Mouse (Mus musculus) kidney, embryonic 16.5 days (tissue): ENCODE results near the gene Pkib. TPM values are rescaled to one million over a fixed set of nuclear protein-coding genes. Genes with fewer than 3 reads are reported as not detected.

Source experiments
- ATAC-seq: fragments of 200-750 bp; cut with Nextera tagmentation; 2 replicates; pipeline ENCODE4 v1.8.0; 2017; ENCODE audit warnings: moderate TSS enrichment; ENCODE audit not compliant: low FRiP score, low TSS enrichment
- H3K27ac ChIP-seq: fragments of 300-500 bp; sonication (generic); 2 replicates; pipeline ENCODE4 v1.5.1; 2014; ENCODE audit warnings: low read length
- H3K27me3 ChIP-seq: fragments of 300-500 bp; sonication (generic); 2 replicates; pipeline ENCODE4 v1.6.1; 2014; ENCODE audit warnings: low read length, control low read depth, mixed read lengths; ENCODE audit not compliant: insufficient read depth
- H3K36me3 ChIP-seq: fragments of 300-500 bp; sonication (generic); 2 replicates; pipeline ENCODE4 v1.6.1; 2014; ENCODE audit warnings: low read length, control low read depth, mixed read lengths; ENCODE audit not compliant: insufficient read depth
- H3K4me1 ChIP-seq: fragments of 300-500 bp; sonication (generic); 2 replicates; pipeline ENCODE4 v1.6.1; 2014; ENCODE audit warnings: low read length, control low read depth, mixed read lengths; ENCODE audit not compliant: insufficient read depth
- H3K4me2 ChIP-seq: fragments of 300-500 bp; sonication (generic); replicated peaks from 2 replicates; pipeline ENCODE4 v1.6.1; 2014; ENCODE audit warnings: low read depth, low read length
- H3K4me3 ChIP-seq: fragments of 300-500 bp; sonication (generic); 2 replicates; pipeline ENCODE4 v1.5.1; 2014; ENCODE audit warnings: mild to moderate bottlenecking, low read length
- H3K9ac ChIP-seq: fragments of 300-500 bp; sonication (generic); replicated peaks from 2 replicates; pipeline ENCODE4 v1.6.1; 2014; ENCODE audit warnings: low read length
- H3K9me3 ChIP-seq: fragments of 300-500 bp; sonication (generic); 2 replicates; pipeline ENCODE4 v1.6.1; 2016; ENCODE audit warnings: low read length, control low read depth
- WGBS: fragments of 180-500 bp; shearing (Covaris S2); extraction: QIAGEN DNeasy Blood & Tissue Kit; methylation state at CpG from one replicate; pipeline ENCODE4 v1.1.7; 2014; 5-methylcytosine and 5-hydroxymethylcytosine counted together
- polyA plus RNA-seq: library from polyadenylated mRNA; unstranded; fragments of >200 nt; fragmentation: Nextera tagmentation; extraction: Ambion mirVana; gene quantifications from 2 replicates; pipeline ENCODE4 v1.2.1, GENCODE M21; 2015

Pkib gene
- polyA plus RNA-seq, 1 experiment from 2014 or later: 4.1 TPM

GRCm38 (mm10) chr10:57753343-57753742 is 121.6 kb downstream of the Pkib start:
- Histone ChIP-seq H3K4me2 (no peak overlapping the region), H3K36me3 (no peaks in the 10 kb centered on the region)
- ATAC-seq: no peak

DNA sequence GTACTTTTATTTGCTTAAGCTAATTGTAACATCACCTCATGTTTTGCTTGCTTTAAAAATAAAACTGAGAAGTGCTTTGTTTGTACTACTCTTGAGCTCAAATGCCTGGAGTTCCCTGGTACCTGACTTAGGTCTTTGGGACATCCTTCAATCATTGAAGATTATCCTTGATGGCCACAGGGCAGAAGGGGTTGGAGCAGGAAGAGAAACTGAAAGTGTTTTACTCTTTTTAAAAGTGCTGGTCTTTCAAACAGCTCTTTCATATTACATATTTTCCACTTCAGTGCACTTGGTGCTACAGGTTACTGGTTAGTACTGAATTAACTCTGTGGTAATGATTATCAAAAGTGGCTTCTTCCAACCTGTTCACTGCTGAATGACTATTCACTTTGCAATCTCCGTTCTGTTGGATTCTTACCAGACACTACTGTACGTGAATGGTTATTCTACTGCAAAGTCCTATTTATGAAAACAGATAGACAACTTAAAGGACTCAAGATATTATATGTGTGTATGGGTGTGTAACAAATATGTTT is 123.5 kb downstream of the Pkib start:
- ATAC-seq: peak; percentile 49; the same call in 1 of the 2 replicates
- no peak overlapping the region for H3K4me3 ChIP-seq
- H3K9me3 ChIP-seq: no peaks in the 10 kb centered on the region
- no peak overlapping the region for H3K9ac ChIP-seq
- no peaks in the 10 kb centered on the region for H3K27me3 ChIP-seq
- no peak overlapping the region for H3K4me2 ChIP-seq
- H3K27ac ChIP-seq: 0 out of 2 replicates have a peak overlapping the region, but pooled peaks have one; percentile 43
- no peaks in the 10 kb centered on the region for H3K36me3 ChIP-seq
- H3K4me1 ChIP-seq: no peaks in the 10 kb centered on the region
- WGBS: 71% methylated on average over 2 of the region's 2 CpGs

More at GRCm38 (mm10) chr10:57753343-57753742, 121.6 kb downstream of the Pkib start:
- 96% methylated on average over 1 of the region's 1 CpGs for WGBS
- Histone ChIP-seq H3K4me3 (no peak overlapping the region), H3K4me1 (no peaks in the 10 kb centered on the region), H3K9ac (no peak overlapping the region), H3K9me3 (no peaks in the 10 kb centered on the region), H3K27ac (no peak overlapping the region), H3K27me3 (no peaks in the 10 kb centered on the region)

DNA sequence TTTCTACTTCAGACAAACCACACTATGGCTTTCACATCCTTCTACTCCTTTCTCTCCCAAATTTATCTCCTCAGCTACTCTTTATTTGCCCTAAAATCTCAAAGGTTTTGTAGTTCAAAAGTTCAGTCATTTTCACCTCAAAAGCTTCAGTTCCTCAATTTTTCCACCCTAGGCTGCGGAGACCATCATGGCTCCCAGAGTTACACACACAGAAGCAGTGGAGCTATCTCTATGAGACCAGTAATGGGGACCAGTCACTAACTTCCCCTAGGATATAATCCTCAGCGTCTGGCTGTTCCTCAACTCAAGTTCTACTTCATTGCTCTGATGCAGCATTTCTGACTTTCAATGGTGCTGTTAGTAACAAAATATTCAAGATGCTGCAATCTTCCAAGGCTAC is 127.2 kb downstream of the Pkib start:
- H3K4me3 ChIP-seq: no peak overlapping the region
- 90% methylated on average over 2 of the region's 2 CpGs for WGBS
- H3K4me2 ChIP-seq: no peak overlapping the region
- ATAC-seq: no peak
- H3K27ac ChIP-seq: no peak overlapping the region
- H3K27me3 ChIP-seq: no peaks in the 10 kb centered on the region
- no peaks in the 10 kb centered on the region for H3K4me1 ChIP-seq
- no peaks in the 10 kb centered on the region for H3K9me3 ChIP-seq
- no peak overlapping the region for H3K9ac ChIP-seq
- H3K36me3 ChIP-seq: no peaks in the 10 kb centered on the region

DNA sequence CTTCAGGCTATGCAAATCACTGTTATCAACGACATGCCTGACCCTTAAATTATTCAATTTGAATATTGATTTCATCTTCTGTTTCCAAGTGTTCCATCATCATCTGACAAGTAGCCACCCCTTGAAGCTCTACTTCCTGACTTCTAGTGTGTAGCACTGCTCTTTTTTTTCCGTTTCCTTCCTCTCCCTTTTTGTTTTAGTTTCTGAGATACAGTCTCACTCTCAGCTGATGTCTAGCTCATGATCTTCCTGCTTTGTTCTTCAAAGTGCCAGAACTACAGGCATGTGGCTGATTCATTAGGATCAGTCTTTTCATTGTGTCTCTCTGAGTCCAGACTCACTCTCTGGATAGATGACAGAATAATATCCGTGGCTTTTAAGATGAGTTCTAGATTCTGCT is 128.9 kb downstream of the Pkib start:
- ATAC-seq: no peak
- no peak overlapping the region for H3K27ac ChIP-seq
- no peaks in the 10 kb centered on the region for H3K9me3 ChIP-seq
- H3K4me3 ChIP-seq: no peak overlapping the region
- no peaks in the 10 kb centered on the region for H3K4me1 ChIP-seq
- H3K27me3 ChIP-seq: no peaks in the 10 kb centered on the region
- no peak overlapping the region for H3K4me2 ChIP-seq
- H3K36me3 ChIP-seq: no peaks in the 10 kb centered on the region
- no peak overlapping the region for H3K9ac ChIP-seq
- 70% methylated on average over 3 of the region's 3 CpGs for WGBS

GRCm38 (mm10) chr10:57763044-57763443 is 131.3 kb downstream of the Pkib start:
- WGBS: 26% methylated on average over 1 of the region's 1 CpGs
- Histone ChIP-seq H3K4me3 (no peak overlapping the region), H3K9me3 (no peaks in the 10 kb centered on the region), H3K9ac (no peak overlapping the region), H3K4me2 (no peak overlapping the region), H3K4me1 (no peaks in the 10 kb centered on the region), H3K27me3 (no peaks in the 10 kb centered on the region), H3K36me3 (no peaks in the 10 kb centered on the region), H3K27ac (no peak overlapping the region)
- ATAC-seq: no peak

- peak; percentile 23; the same call in 1 of the 2 replicates for ATAC-seq
- no peak overlapping the region for H3K27ac ChIP-seq
- 39% methylated on average over 12 of the region's 13 CpGs for WGBS
These were observed 151.7 kb downstream of the Pkib start for GRCm38 (mm10) chr10:57783289-57784130.

DNA sequence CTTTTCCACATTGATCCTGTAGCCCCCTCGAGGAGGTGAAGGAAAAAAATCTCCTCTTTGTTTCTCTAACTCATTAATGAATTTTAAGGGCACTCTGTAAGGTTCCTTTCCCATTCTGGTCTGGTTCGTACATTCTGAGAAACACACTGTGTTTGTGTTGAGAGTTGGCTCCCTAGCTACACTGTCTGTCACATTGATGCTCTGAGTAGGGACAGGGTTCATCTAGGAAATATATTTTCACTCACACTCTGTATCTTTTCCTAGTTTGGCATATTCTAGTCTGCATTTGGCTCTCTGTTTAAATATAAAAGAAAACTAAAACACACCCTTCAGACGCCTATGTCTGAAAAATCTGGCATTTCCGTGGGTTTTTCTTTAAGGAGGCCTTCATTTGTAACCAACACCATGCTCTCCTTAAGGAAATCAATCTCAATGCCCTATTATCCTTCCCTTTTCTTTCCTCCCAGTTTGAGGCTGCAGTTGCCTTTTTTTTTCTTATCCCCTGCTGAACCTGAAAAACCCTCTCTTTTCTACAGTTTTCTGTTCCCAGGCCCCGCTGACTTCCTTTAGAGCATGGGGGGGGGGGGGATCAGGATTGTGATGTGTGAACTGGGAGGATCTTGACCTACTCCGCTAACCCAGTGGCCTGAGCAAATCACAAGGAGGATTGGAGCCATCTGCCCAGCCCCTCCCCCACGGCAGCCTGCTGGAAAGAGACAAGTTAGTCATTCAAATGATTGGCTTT is 152.5 kb downstream of the Pkib start:
- Histone ChIP-seq H3K4me3 (0 out of 2 replicates have a peak overlapping the region, but pooled peaks have one; percentile 9), H3K9ac (no peak overlapping the region), H3K9me3 (no peaks in the 10 kb centered on the region), H3K4me2 (peak overlapping the region; percentile 31), H3K27me3 (no peaks in the 10 kb centered on the region), H3K36me3 (no peaks in the 10 kb centered on the region), H3K4me1 (peaks cover 18% of the 10 kb centered on the region), H3K27ac (no peak overlapping the region)
- ATAC-seq: peak; percentile 87
- WGBS: 14% methylated on average over 7 of the region's 7 CpGs

More at GRCm38 (mm10) chr10:57783289-57784130, 151.7 kb downstream of the Pkib start:
- H3K27me3 ChIP-seq: no peaks in the 10 kb centered on the region
- no peaks in the 10 kb centered on the region for H3K9me3 ChIP-seq
- H3K4me2 ChIP-seq: no peak overlapping the region
- no peaks in the 10 kb centered on the region for H3K36me3 ChIP-seq
- no peak overlapping the region for H3K4me3 ChIP-seq
- peaks cover 18% of the 10 kb centered on the region for H3K4me1 ChIP-seq
- H3K9ac ChIP-seq: no peak overlapping the region

GRCm38 (mm10) chr10:57784876-57785150 is 153.0 kb downstream of the Pkib start, which contains the start of gene Fabp7:
Gene Fabp7, plus strand, starts transcription at chr10:57784881.
- WGBS: 27% methylated on average over 7 of the region's 7 CpGs
- no peaks in the 10 kb centered on the region for H3K36me3 ChIP-seq
- H3K4me1 ChIP-seq: peaks cover 18% of the 10 kb centered on the region
- no peak within 1 kb of the TSS for H3K9ac ChIP-seq
- H3K27me3 ChIP-seq: no peaks in the 10 kb centered on the region
- H3K27ac ChIP-seq: no peak within 1 kb of the TSS
- peak within 1 kb of the TSS; percentile 31 for H3K4me2 ChIP-seq
- ATAC-seq: no peak; the same call in 1 of the 2 replicates
- H3K9me3 ChIP-seq: no peaks in the 10 kb centered on the region
- 0 out of 2 replicates have a peak within 1 kb of the TSS, but pooled peaks have one; percentile 9 for H3K4me3 ChIP-seq

DNA sequence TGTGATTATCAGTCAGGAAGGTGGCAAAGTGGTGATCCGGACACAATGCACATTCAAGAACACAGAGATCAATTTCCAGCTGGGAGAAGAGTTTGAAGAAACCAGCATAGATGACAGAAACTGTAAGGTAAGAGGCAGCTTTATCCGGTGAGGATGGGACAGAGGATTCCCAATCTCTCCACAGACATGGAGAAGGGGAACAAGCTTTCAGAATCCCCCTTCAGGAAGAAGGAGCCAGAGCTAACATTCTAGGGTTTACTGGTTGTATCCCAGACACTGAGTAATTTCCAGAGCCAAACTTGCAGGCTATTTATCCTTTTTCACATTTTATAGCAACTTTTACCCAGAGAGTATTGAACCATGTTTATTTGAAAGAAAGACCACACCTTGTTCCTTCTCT is 153.8 kb downstream of the Pkib start:
- Histone ChIP-seq H3K4me2 (no peak overlapping the region), H3K27me3 (no peaks in the 10 kb centered on the region), H3K9me3 (no peaks in the 10 kb centered on the region), H3K36me3 (no peaks in the 10 kb centered on the region), H3K4me1 (peaks cover 18% of the 10 kb centered on the region), H3K27ac (no peak overlapping the region), H3K4me3 (no peak overlapping the region), H3K9ac (no peak overlapping the region)
- WGBS: 71% methylated on average over 2 of the region's 2 CpGs
- ATAC-seq: no peak
